Mouse (Mus musculus) right cerebral cortex, postnatal 14 days (tissue): ENCODE measurements around the gene Adgra3.

Source experiments
- DNase-seq: peaks from one replicate; pipeline ENCODE4 v3.0.0; 2022

Gene Adgra3

GRCm38 (mm10) chr5:49967726-49968125 lies 91.1 kb downstream of the Adgra3 start:
- no peak for DNase-seq

GRCm38 (mm10) chr5:49965810-49966209 lies 93.0 kb downstream of the Adgra3 start:
- DNase-seq, result no peak

- DNase-seq, result peak; percentile 76
Measured at GRCm38 (mm10) chr5:49961478-49962431, 97.1 kb downstream of the Adgra3 start.

- DNase-seq, result no peak
Measured at GRCm38 (mm10) chr5:49936354-49936753, 122.5 kb downstream of the Adgra3 start.

- no peak for DNase-seq
Measured at GRCm38 (mm10) chr5:49924712-49925111, 134.1 kb downstream of the Adgra3 start.

- DNase-seq, result no peak
Measured at GRCm38 (mm10) chr5:49915695-49916106, 143.1 kb downstream of the Adgra3 start.
